Mouse (Mus musculus) hindbrain, embryonic 15.5 days (tissue): ENCODE data around the gene Dok1. TPM values are rescaled to one million over a fixed set of nuclear protein-coding genes. Genes with fewer than 3 reads are reported as not detected.

Experiments used
- ATAC-seq: fragments of 200-750 bp; cut with Nextera tagmentation; 2 replicates; pipeline ENCODE4 v1.8.0; 2017; ENCODE audit warnings: low read depth, moderate number of reproducible peaks, moderate TSS enrichment; ENCODE audit not compliant: low FRiP score
- H3K27ac ChIP-seq: fragments of 300-500 bp; sonication (generic); replicated peaks from 2 replicates; pipeline ENCODE4 v1.5.1; 2015; ENCODE audit warnings: mild to moderate bottlenecking, inconsistent platforms
- H3K27me3 ChIP-seq: fragments of 300-500 bp; sonication (generic); 2 replicates; pipeline ENCODE4 v1.6.1; 2015; ENCODE audit warnings: control low read depth, inconsistent platforms
- H3K36me3 ChIP-seq: fragments of 300-500 bp; sonication (generic); 2 replicates; pipeline ENCODE4 v1.6.1; 2015; ENCODE audit warnings: control low read depth, inconsistent platforms
- H3K4me1 ChIP-seq: fragments of 300-500 bp; sonication (generic); replicated peaks from 2 replicates; pipeline ENCODE4 v1.6.1; 2015; ENCODE audit warnings: control low read depth, inconsistent platforms
- H3K4me2 ChIP-seq: fragments of 300-500 bp; sonication (generic); 2 replicates; pipeline ENCODE4 v1.6.1; 2015; ENCODE audit warnings: moderate library complexity, mild to moderate bottlenecking, inconsistent platforms
- H3K4me3 ChIP-seq: fragments of 300-500 bp; sonication (generic); 2 replicates; pipeline ENCODE4 v1.5.1; 2015; ENCODE audit warnings: mild to moderate bottlenecking, inconsistent platforms
- H3K9ac ChIP-seq: fragments of 300-500 bp; sonication (generic); 2 replicates; pipeline ENCODE4 v1.6.1; 2015; ENCODE audit warnings: inconsistent platforms
- H3K9me3 ChIP-seq: fragments of 300-500 bp; sonication (generic); 2 replicates; pipeline ENCODE4 v1.6.1; 2016; ENCODE audit warnings: control low read depth, inconsistent platforms
- WGBS: fragments of 180-500 bp; shearing (Covaris S2); methylation state at CpG from one replicate; pipeline ENCODE4 v1.1.7; 2015; 5-methylcytosine and 5-hydroxymethylcytosine counted together
- polyA plus RNA-seq: library from polyadenylated mRNA; unstranded; fragments of >200 nt; fragmentation: Nextera tagmentation; extraction: Ambion mirVana; gene quantifications from 2 replicates; pipeline ENCODE4 v1.2.1, GENCODE M21; 2015

The Dok1 gene
- polyA plus RNA-seq, 1 experiment from 2014 or later = 1.7 TPM

DNA sequence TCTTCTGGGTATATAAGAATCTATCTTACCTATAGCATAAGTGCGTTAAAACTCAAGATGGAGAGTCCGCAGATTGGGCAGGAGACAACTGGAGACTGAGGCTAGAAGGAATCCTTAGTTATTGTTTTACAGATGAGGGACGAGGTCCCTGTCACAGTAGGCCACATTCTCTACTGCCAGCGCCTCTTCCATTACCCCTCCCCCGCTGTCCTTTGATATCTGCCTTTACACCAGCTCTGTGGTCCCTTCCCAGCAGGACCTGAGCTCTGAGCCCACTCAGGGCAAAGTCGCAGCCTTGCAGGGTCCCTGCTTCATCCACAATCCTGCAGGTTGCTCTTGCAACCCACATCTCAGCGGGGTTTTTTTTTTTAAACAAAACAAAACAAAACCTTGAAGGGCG lies 35.0 kb upstream of the Dok1 start:
- Histone ChIP-seq H3K27me3 (peaks cover 91% of the 10 kb centered on the region), H3K4me2 (peak overlapping the region; percentile 35; the same call in 1 of the 2 replicates), H3K4me1 (peaks cover 16% of the 10 kb centered on the region), H3K27ac (no peak overlapping the region), H3K9me3 (no peaks in the 10 kb centered on the region), H3K36me3 (no peaks in the 10 kb centered on the region), H3K4me3 (0 out of 2 replicates have a peak overlapping the region, but pooled peaks have one; percentile 10), H3K9ac (no peak overlapping the region)
- no peak for ATAC-seq
- WGBS = 4% methylated on average over 8 of the region's 8 CpGs

DNA sequence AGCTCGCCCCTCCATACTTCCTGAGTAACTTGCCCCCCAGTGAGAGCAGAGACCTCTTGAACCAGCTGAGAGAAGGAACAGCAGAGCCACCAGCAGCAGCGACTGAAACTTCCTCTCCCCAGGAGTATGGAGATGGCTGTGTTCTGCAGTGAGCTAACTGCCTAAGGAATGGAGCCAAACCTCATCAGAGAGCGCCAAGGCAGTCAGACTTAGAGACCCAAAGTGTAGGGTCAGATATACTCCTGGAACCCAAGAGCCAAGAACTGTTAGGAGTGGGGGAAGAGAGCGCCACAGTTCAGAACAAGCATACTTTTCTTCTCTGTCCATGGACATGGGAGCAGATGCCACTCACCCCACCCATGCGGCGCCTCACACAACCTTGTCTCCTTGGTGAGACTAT lies 33.2 kb upstream of the Dok1 start:
- H3K4me1 ChIP-seq = peaks cover 16% of the 10 kb centered on the region

DNA sequence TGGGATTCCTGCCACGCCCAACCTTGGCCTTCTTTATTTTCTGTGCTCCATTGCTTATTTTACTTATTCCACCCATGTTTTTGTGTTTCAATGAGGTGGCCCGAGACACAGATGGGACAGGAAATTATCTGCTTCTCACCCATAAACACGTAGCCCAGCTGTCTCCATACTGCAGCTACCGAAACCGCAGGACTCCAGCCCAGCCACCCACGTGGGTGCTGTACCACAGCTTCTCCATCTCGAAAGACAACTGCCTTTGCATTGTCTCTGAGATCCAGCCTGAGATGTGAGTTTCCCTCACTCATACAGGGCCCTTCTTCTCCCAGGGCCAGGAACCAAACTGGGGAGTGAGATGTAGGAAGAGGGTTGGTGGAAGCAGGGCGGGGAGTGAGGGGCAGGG lies 32.7 kb upstream of the Dok1 start:
- H3K36me3 ChIP-seq = no peaks in the 10 kb centered on the region
- no peak overlapping the region for H3K9ac ChIP-seq
- WGBS = 41% methylated on average over 8 of the region's 8 CpGs
- ATAC-seq = no peak
- no peaks in the 10 kb centered on the region for H3K9me3 ChIP-seq
- H3K27ac ChIP-seq = no peak overlapping the region
- H3K4me3 ChIP-seq = no peak overlapping the region
- H3K4me1 ChIP-seq = peaks cover 16% of the 10 kb centered on the region
- no peak overlapping the region for H3K4me2 ChIP-seq
- H3K27me3 ChIP-seq = peaks cover 91% of the 10 kb centered on the region

More for the DNA sequence above, 33.2 kb upstream of the Dok1 start:
- ATAC-seq = no peak
- 41% methylated on average over 6 of the region's 6 CpGs for WGBS
- peaks cover 92% of the 10 kb centered on the region for H3K27me3 ChIP-seq
- H3K4me3 ChIP-seq = no peak overlapping the region
- H3K36me3 ChIP-seq = no peaks in the 10 kb centered on the region
- H3K27ac ChIP-seq = no peak overlapping the region
- H3K9ac ChIP-seq = no peak overlapping the region
- no peak overlapping the region for H3K4me2 ChIP-seq
- H3K9me3 ChIP-seq = no peaks in the 10 kb centered on the region

DNA sequence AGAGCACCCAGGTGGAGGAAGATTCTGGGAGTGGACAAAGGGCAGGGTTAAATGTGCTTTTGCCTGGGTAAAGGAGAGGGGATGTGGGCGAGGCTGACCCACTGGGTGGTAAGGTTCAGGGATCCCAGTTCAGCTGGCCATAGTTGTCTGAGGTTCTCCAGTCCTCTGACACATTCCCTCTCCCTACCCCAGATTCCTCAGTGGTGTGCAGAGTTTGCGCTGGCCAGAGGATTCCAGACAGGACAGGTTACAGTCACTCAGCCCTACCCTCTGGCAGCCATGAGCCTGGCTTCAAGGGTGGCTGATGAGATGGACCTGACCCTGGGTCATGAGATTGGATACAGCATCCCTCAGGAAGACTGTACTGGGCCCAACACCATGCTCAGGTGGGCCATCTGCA lies 25.5 kb upstream of the Dok1 start:
- ATAC-seq = no peak
- Histone ChIP-seq H3K27ac (no peak overlapping the region), H3K4me1 (peaks cover 13% of the 10 kb centered on the region), H3K9ac (no peak overlapping the region), H3K4me3 (no peak overlapping the region), H3K4me2 (no peak overlapping the region), H3K36me3 (peaks cover 14% of the 10 kb centered on the region), H3K27me3 (peaks cover 31% of the 10 kb centered on the region), H3K9me3 (no peaks in the 10 kb centered on the region)
- 77% methylated on average over 2 of the region's 2 CpGs for WGBS

DNA sequence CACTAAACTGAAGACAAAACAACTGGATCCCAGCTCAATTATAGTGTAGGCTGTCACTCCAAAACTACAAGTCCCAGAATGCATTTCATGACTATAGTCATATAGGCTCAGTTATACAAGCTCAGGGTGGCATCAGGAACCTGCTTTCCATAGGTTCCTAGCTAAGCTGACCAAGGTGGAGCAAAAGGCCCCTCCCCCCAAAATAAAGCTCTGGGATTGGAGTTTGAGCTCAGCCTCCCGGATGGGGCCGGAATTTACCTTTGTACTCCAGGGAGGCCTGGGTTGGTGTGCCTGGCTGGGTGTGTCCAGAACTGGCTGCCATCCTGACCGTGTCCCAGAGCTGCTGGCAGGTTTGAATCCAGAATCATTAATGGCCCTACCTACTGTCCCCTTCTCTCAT lies 24.5 kb upstream of the Dok1 start, which contains the start of gene Dqx1:
Gene Dqx1 (plus strand): TSS at position 55 of the 400 bp plus-strand sequence.
- Histone ChIP-seq H3K27ac (no peak within 1 kb of the TSS), H3K36me3 (peaks cover 14% of the 10 kb centered on the region), H3K27me3 (peaks cover 22% of the 10 kb centered on the region), H3K9me3 (no peaks in the 10 kb centered on the region), H3K4me1 (peaks cover 21% of the 10 kb centered on the region), H3K9ac (no peak within 1 kb of the TSS), H3K4me2 (no peak within 1 kb of the TSS), H3K4me3 (no peak within 1 kb of the TSS)
- WGBS = 56% methylated on average over 3 of the region's 3 CpGs
- ATAC-seq = no peak

DNA sequence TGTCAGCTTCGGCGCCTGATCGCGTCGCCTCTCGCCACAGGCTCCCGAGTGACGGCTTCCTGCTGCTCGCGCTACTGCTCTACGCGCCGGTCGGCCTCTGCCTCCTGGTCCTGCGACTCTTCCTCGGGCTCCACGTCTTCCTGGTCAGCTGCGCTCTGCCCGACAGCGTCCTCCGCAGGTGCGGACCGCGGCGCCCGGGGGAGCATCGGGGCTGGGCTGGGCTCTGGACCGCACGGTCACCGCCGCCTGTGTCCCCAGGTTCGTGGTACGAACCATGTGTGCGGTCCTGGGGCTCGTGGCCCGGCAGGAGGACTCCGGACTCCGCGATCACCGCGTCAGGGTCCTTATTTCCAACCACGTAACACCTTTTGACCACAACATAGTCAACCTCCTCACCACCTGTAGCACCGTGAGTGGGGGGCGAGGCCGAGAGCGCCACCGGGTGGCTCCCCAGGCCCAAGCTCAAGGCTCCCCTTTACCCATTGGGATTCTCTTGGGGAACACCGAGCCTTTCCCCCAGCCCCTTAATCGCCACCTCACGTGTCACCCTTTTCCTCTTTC lies 21.7 kb upstream of the Dok1 start, which contains the start of gene Htra2:
Gene Htra2 (minus strand): TSS at position 403 of the 561 bp plus-strand sequence.
- Histone ChIP-seq H3K36me3 (peaks cover 14% of the 10 kb centered on the region), H3K27ac (peak within 1 kb of the TSS; percentile 87), H3K9ac (peak within 1 kb of the TSS; percentile 86), H3K4me1 (peaks cover 29% of the 10 kb centered on the region), H3K9me3 (no peaks in the 10 kb centered on the region), H3K27me3 (no peaks in the 10 kb centered on the region), H3K4me2 (peak within 1 kb of the TSS; percentile 92), H3K4me3 (peak within 1 kb of the TSS; percentile 78)
- WGBS = under 1% methylated on average over 50 of the region's 50 CpGs
- ATAC-seq = peak; percentile 17; the same call in 1 of the 2 replicates

DNA sequence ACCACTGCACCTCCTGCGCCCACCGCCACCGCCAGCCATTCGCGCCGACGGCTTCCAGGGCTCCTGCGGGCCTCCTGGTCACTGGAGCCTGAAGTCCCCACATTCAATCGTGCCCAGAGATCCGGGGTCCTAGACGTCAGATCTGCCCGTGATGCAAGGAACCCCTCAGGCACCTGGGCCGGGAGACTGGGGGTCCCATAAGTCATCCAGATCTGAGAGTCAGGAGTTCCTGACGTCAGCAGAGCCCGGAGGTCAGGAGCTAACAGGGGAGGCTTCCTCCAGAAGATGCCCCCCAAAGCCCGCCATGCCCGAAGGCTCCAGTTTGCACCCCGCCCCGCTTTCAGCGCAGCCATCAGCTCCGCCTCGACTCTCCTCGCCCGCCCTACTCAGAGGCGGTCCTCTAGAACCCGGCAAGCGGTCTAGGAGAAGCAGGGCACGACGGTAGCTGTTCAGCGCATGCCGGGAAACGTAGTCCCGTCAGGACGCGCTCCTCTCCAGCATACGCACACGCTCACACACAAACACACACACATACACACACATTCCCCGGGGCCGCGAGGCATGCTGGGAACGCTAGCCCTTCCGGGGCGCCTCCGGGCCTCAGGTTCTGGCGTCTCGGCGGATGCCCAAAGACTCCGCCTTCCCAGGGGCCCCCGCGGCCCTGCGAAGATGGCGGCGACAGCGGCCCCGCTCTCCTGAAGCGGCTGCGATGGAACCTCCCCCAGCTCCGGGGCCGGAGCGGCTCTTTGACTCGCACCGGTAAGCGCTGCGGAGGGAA lies 21.0 kb upstream of the Dok1 start, which contains the start of gene Aup1:
Gene Aup1 (plus strand): TSS at position 448 of the 778 bp plus-strand sequence.
- Histone ChIP-seq H3K4me3 (peak within 1 kb of the TSS; percentile 78), H3K27ac (peak within 1 kb of the TSS; percentile 87), H3K36me3 (peaks cover 14% of the 10 kb centered on the region), H3K27me3 (no peaks in the 10 kb centered on the region), H3K4me2 (peak within 1 kb of the TSS; percentile 92), H3K4me1 (peaks cover 29% of the 10 kb centered on the region), H3K9me3 (no peaks in the 10 kb centered on the region), H3K9ac (peak within 1 kb of the TSS; percentile 86)
- ATAC-seq = peak; percentile 98
- WGBS = under 1% methylated on average over 64 of the region's 64 CpGs

DNA sequence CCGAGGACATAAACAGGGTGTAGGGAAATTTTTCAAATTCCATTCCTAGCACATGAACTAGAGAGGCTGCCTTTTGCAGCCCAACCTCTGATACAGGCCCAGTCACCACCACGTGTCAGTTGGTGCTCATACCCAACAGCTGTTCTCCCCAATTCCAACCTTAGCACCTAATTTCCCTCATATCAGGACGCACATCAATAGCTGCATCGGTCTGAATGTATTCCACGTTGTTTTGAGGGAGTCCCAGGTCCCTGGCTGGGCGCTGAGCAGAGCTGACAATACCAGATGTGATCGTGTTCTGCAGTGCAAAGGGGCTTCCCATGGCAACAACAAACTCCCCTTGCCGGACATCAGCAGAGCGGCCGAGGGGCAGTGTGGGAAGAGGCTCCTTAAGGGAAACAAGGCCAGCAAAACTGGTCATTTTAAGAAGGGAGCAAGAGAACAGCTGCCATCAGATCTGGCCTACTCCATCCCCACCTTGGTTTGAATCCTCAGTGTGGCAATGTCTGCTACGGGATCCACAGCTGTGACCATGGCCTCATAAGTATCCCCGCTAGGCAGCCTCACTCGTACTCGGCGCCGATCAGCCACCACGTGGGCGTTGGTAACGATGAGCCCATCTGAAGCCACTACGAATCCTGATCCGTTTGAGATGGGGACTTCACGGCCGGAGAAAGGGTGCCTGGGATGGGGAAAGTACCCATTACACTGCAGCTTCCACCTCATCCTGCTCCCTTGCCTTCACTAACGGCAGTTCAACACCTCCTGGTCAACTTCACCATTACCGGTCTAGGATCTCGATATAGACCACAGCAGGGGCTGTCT lies 20.1 kb upstream of the Dok1 start:
- Histone ChIP-seq H3K36me3 (peaks cover 14% of the 10 kb centered on the region), H3K4me2 (peak overlapping the region; percentile 92), H3K9me3 (no peaks in the 10 kb centered on the region), H3K4me3 (peak overlapping the region; percentile 78), H3K9ac (peak overlapping the region; percentile 86), H3K4me1 (peaks cover 29% of the 10 kb centered on the region), H3K27ac (peak overlapping the region; percentile 87), H3K27me3 (no peaks in the 10 kb centered on the region)
- WGBS = 2% methylated on average over 26 of the region's 26 CpGs
- no peak for ATAC-seq

DNA sequence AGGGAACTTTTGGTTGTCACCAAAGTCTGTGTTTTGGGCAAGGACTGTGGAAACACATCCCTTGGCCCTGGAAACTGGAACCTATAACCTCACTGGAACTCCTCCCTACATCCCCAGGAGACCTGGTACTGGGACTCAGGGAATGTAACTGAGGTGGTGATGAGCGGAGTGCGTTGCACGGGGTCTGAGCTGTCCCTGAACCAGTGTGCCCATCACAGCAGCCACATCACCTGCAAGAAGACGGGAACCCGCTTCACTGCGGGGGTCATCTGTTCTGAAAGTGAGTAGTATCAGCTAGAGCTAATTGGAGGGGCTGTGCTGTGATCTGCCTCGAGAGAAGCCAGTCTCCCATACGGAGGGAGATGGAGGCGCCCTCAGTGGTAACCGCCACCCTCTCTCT lies 16.1 kb upstream of the Dok1 start:
- Histone ChIP-seq H3K27ac (no peak overlapping the region), H3K4me2 (no peak overlapping the region), H3K4me3 (no peak overlapping the region), H3K9me3 (no peaks in the 10 kb centered on the region), H3K36me3 (no peaks in the 10 kb centered on the region), H3K9ac (no peak overlapping the region), H3K27me3 (no peaks in the 10 kb centered on the region), H3K4me1 (peaks cover 17% of the 10 kb centered on the region)
- WGBS = 75% methylated on average over 10 of the region's 10 CpGs
- no peak for ATAC-seq

DNA sequence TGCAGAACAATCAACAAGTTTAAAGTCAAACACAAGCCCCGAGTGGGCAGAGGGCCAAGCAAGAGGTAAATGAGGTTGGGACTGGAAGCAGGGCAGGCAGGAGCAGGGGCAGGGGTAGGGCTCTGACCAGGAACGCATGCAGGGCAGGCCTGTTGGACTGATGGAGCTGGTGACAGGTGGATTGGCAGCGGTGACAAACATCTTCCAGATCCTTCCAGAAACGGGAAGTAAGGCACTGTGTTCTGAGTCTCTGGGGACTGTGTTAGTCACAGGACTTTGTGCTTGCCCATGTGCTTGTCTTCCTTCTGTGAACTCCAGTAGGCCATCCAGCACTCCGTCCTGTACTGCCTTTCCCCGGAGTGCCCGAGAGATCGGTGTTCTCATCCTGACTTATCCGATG lies 11.5 kb upstream of the Dok1 start:
- H3K9me3 ChIP-seq = no peaks in the 10 kb centered on the region
- 84% methylated on average over 9 of the region's 9 CpGs for WGBS
- no peak overlapping the region for H3K9ac ChIP-seq
- H3K4me3 ChIP-seq = no peak overlapping the region
- no peaks in the 10 kb centered on the region for H3K27me3 ChIP-seq
- no peak overlapping the region for H3K4me2 ChIP-seq
- H3K4me1 ChIP-seq = no peaks in the 10 kb centered on the region
- no peak for ATAC-seq
- no peak overlapping the region for H3K27ac ChIP-seq
- H3K36me3 ChIP-seq = no peaks in the 10 kb centered on the region

DNA sequence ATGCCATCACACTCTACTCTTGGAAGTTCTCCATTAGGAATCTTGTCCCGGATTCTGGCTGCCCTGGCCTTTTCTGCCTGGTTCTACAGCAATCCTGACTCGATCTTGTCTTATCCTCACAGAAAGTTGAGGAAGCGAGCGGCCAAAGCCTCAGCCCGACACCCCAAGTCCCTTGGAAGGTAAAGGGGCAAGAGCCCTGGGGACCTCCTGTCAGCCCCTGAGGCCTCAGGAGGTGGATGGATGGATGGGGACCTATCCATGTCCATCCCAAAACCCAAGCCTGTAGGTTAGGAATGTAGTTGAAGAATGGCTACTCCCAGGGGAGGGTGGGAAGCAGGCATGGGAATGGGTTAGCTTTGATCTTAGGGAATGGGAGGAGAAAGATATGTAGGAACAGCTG lies 10.7 kb upstream of the Dok1 start:
- Histone ChIP-seq H3K4me2 (no peak overlapping the region), H3K36me3 (no peaks in the 10 kb centered on the region), H3K27me3 (no peaks in the 10 kb centered on the region), H3K9me3 (no peaks in the 10 kb centered on the region), H3K9ac (no peak overlapping the region), H3K4me3 (no peak overlapping the region), H3K4me1 (no peaks in the 10 kb centered on the region; the same call in 1 of the 2 replicates), H3K27ac (no peak overlapping the region)
- WGBS = 92% methylated on average over 5 of the region's 5 CpGs
- no peak for ATAC-seq

DNA sequence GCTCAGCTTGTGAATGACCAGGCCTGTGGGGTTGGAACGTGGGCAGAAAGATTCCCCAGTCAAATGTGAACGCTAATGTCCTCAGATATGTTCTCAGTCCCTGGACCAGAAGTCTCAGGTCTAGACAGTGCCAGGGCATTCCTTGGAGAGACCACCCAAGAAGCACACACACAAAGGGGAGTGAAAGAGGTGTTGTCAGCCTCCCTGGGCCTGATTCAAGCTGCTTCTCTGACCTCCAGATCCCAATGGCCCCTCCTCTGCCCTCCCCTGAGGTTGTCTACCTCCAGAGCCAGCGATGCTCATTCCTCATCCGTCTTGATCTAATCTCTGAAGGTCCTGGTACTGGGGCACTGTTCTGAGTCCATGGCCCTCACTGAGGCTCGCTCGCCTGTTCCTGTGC lies 10.3 kb upstream of the Dok1 start:
- H3K36me3 ChIP-seq = no peaks in the 10 kb centered on the region
- no peaks in the 10 kb centered on the region for H3K9me3 ChIP-seq
- H3K27ac ChIP-seq = no peak overlapping the region
- no peak overlapping the region for H3K4me3 ChIP-seq
- no peaks in the 10 kb centered on the region for H3K27me3 ChIP-seq
- no peak for ATAC-seq
- 68% methylated on average over 6 of the region's 6 CpGs for WGBS
- peaks cover 4% of the 10 kb centered on the region for H3K4me1 ChIP-seq
- no peak overlapping the region for H3K4me2 ChIP-seq
- no peak overlapping the region for H3K9ac ChIP-seq
